Mouse (Mus musculus) hindbrain, embryonic 11.5 days (tissue): ENCODE measurements around the gene Col9a1. TPM values are rescaled to one million over a fixed set of nuclear protein-coding genes. Genes with fewer than 3 reads are reported as not detected.

Experiments used
- ATAC-seq: fragments of 200-750 bp; cut with Nextera tagmentation; 2 replicates; pipeline ENCODE4 v1.8.0; 2017; ENCODE audit warnings: mild to moderate bottlenecking, moderate TSS enrichment, moderate library complexity; ENCODE audit not compliant: low FRiP score
- DNase-seq: peaks from one replicate; pipeline ENCODE4 v3.0.0-alpha.2; 2015; ENCODE audit warnings: low spot score
- H3K27ac ChIP-seq: fragments of 300-500 bp; sonication (generic); 2 replicates; pipeline ENCODE4 v1.5.1; 2014; ENCODE audit warnings: mild to moderate bottlenecking, low read depth, low read length
- H3K27me3 ChIP-seq: fragments of 300-500 bp; sonication (generic); 2 replicates; pipeline ENCODE4 v1.6.1; 2014; ENCODE audit warnings: mild to moderate bottlenecking, low read length, moderate library complexity, mixed read lengths; ENCODE audit not compliant: control insufficient read depth, insufficient read depth
- H3K36me3 ChIP-seq: fragments of 300-500 bp; sonication (generic); 2 replicates; pipeline ENCODE4 v1.6.1; 2014; ENCODE audit warnings: mild to moderate bottlenecking, low read length, moderate library complexity, mixed read lengths; ENCODE audit not compliant: control insufficient read depth, insufficient read depth
- H3K4me1 ChIP-seq: fragments of 300-500 bp; sonication (generic); replicated peaks from 2 replicates; pipeline ENCODE4 v1.6.1; 2014; ENCODE audit warnings: low read length, mixed read lengths; ENCODE audit not compliant: control insufficient read depth, insufficient read depth
- H3K4me2 ChIP-seq: fragments of 300-500 bp; sonication (generic); replicated peaks from 2 replicates; pipeline ENCODE4 v1.6.1; 2014; ENCODE audit warnings: mild to moderate bottlenecking, low read depth, low read length
- H3K4me3 ChIP-seq: fragments of 300-500 bp; sonication (generic); 2 replicates; pipeline ENCODE4 v1.5.1; 2014; ENCODE audit warnings: low read depth, low read length
- H3K9ac ChIP-seq: fragments of 300-500 bp; sonication (generic); 2 replicates; pipeline ENCODE4 v1.6.1; 2014; ENCODE audit warnings: low read depth, low read length
- H3K9me3 ChIP-seq: fragments of 300-500 bp; sonication (generic); 2 replicates; pipeline ENCODE4 v1.6.1; 2016; ENCODE audit warnings: low read length; ENCODE audit not compliant: control insufficient read depth
- WGBS: fragments of 180-500 bp; shearing (Covaris S2); extraction: QIAGEN DNeasy Blood & Tissue Kit; methylation state at CpG from one replicate; pipeline ENCODE4 v1.1.7; 2014; 5-methylcytosine and 5-hydroxymethylcytosine counted together
- polyA plus RNA-seq: library from polyadenylated mRNA; unstranded; fragments of >200 nt; fragmentation: Nextera tagmentation; extraction: Ambion mirVana; gene quantifications from 2 replicates; pipeline ENCODE4 v1.2.1, GENCODE M21; 2014

The Col9a1 gene
- polyA plus RNA-seq, 1 experiment from 2014 or later = 26.8 TPM

DNA sequence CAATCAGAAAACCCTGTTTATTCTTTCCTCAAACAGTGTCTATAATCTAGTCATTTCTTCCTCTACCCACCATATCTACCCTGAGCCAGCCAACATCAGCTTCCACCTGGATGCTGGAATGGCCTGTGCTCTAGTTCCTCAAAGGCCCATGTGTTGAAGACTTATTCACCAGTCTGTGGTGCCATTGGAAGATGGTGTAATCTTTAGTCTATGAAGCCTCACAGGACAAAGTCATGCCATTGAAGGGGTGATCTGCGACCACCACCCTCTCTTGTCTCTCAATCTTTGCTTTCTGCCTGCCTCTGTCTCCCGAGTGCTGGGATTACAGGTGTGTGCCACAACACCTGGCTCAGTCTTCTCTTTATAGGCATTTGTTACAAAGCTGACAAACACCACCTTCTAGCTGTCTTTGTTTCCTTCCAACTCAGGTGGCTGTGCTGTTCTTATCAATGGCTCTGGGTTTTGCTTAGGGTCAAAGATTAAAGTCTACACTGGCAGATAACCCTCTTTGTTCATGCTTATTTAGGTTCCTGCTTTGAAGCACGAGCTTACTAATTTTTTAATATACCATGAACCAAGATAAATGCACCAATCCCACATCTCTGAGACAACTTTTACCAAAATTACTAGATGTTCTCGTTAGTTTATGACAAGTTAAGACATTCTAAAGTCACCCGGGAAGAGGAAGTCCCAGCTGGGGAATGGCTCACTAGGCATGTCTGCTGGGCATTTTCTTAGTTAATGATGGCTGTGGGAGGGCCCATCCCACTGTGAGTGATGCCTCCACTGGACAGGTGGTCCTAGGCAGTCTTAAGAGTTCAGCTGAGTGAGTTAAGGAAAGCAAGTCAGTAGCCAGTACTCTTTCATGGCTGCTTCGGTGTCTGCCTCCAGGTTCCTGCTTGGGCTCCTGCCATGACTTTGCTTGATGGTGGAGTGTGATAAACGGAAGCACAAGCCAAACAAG is 117.9 kb downstream of the Col9a1 start:
- Histone ChIP-seq H3K9me3 (no peaks in the 10 kb centered on the region), H3K4me1 (no peaks in the 10 kb centered on the region), H3K36me3 (no peaks in the 10 kb centered on the region), H3K9ac (no peak overlapping the region), H3K27me3 (no peaks in the 10 kb centered on the region), H3K4me3 (no peak overlapping the region), H3K27ac (no peak overlapping the region), H3K4me2 (no peak overlapping the region)
- WGBS = 86% methylated on average over 7 of the region's 7 CpGs
- DNase-seq (no peak), ATAC-seq (no peak)

DNA sequence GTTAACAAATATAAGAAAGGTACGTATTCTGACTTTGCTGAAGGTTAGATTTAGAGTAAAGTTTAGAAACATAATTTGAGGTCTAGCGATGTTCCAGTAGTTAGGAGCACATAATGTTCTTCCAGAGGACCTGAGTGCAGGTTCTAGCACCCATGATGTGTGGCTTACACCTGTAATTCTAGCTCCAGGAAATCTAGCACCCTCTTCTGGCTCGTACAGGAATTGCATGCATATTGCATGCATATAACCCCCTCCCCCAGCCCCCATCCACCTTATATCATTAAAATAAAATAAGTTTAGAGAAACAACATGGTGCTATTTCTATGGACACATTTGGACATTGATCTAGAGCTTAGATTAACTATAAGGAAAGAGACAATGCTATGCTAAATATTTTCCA is 123.3 kb downstream of the Col9a1 start:
- Histone ChIP-seq H3K36me3 (no peaks in the 10 kb centered on the region), H3K27ac (no peak overlapping the region), H3K27me3 (no peaks in the 10 kb centered on the region), H3K4me1 (no peaks in the 10 kb centered on the region), H3K9me3 (no peaks in the 10 kb centered on the region), H3K4me2 (no peak overlapping the region), H3K9ac (no peak overlapping the region), H3K4me3 (no peak overlapping the region)
- ATAC-seq (no peak), DNase-seq (no peak)
- 83% methylated on average over 3 of the region's 3 CpGs for WGBS

Other genes with a start within 250 kb of the Col9a1 start
- gene Sdhaf4, start 172.0 kb upstream of the Col9a1 start, polyA plus RNA-seq = 78.8 and 94.8 TPM in 2 replicates
- gene Fam135a, start 77.3 kb upstream of the Col9a1 start, polyA plus RNA-seq = 34.4 and 37.6 TPM in 2 replicates